Mouse (Mus musculus): ENCODE data around the gene Palm3.

DNA sequence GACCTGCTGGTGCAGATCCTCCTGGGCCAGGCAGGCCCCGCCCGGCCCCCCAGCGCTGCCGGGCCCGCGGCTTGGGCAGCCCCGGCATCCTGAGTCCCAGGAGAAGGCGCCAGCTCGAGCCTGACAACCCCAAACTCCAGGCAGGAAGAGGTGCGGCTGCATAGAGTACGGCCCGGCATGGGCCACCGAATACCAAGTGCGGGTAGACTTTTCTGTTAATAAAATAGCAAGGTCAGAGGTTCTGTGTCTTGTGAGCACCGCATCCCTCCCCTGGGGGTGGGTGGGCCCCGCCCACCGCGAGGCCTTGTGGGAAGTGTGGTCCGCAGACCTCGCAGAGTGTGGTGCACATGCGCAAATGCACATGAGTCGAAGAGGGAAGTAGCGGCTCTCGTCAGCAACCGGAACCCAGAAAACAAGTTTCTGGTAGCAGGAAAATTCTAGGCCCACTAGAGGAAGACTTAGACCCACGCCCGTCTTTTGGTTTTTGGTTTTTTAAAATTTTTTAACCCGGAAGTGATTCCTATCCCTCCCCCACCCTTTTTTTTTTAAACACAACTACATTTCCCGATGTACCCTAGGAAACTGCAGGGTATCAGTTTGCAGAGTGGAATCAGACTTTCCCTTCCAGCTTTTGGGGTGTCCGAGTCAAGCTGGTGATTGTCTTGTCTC is 16.6 kb upstream of the Palm3 start:
- TF ChIP-seq POLR2A (IDR thresholded peaks at IDR 0.05; ENCODE audit: insufficient read depth, low read depth, low read length) (peak; percentile 76), CTCF (IDR thresholded peaks at IDR 0.05) (no peak)
